Mouse (Mus musculus) heart, embryonic 15.5 days (tissue): ENCODE measurements around the gene Ccdc180. TPM values are rescaled to one million over a fixed set of nuclear protein-coding genes. Genes with fewer than 3 reads are reported as not detected.

Experiments
- ATAC-seq: fragments of 200-750 bp; cut with Nextera tagmentation; replicated peaks from 2 replicates; pipeline ENCODE4 v1.8.0; 2017; ENCODE audit warnings: low read depth, moderate TSS enrichment; ENCODE audit not compliant: insufficient number of reproducible peaks, insufficient read depth, low FRiP score
- H3K27ac ChIP-seq: fragments of 300-500 bp; sonication (generic); 2 replicates; pipeline ENCODE4 v1.5.1; 2015; ENCODE audit warnings: mild to moderate bottlenecking, inconsistent platforms
- H3K27me3 ChIP-seq: fragments of 300-500 bp; sonication (generic); 2 replicates; pipeline ENCODE4 v1.6.1; 2015; ENCODE audit warnings: inconsistent platforms
- H3K36me3 ChIP-seq: fragments of 300-500 bp; sonication (generic); 2 replicates; pipeline ENCODE4 v1.6.1; 2015; ENCODE audit warnings: mild to moderate bottlenecking, inconsistent platforms
- H3K4me1 ChIP-seq: fragments of 300-500 bp; sonication (generic); replicated peaks from 2 replicates; pipeline ENCODE4 v1.6.1; 2015; ENCODE audit warnings: inconsistent platforms
- H3K4me2 ChIP-seq: fragments of 300-500 bp; sonication (generic); 2 replicates; pipeline ENCODE4 v1.6.1; 2015; ENCODE audit warnings: inconsistent platforms, mild to moderate bottlenecking, moderate library complexity
- H3K4me3 ChIP-seq: fragments of 300-500 bp; sonication (generic); 2 replicates; pipeline ENCODE4 v1.5.1; 2015; ENCODE audit warnings: mild to moderate bottlenecking, inconsistent platforms
- H3K9ac ChIP-seq: fragments of 300-500 bp; sonication (generic); 2 replicates; pipeline ENCODE4 v1.6.1; 2015; ENCODE audit warnings: mild to moderate bottlenecking, inconsistent platforms
- H3K9me3 ChIP-seq: fragments of 300-500 bp; sonication (generic); replicated peaks from 2 replicates; pipeline ENCODE4 v1.6.1; 2016; ENCODE audit warnings: inconsistent platforms
- WGBS: fragments of 180-500 bp; shearing (Covaris S2); methylation state at CpG from one replicate; pipeline ENCODE4 v1.1.7; 2015; ENCODE audit warnings: mixed read lengths; 5-methylcytosine and 5-hydroxymethylcytosine counted together
- polyA plus RNA-seq: library from polyadenylated mRNA; unstranded; fragments of >200 nt; fragmentation: Nextera tagmentation; extraction: Ambion mirVana; gene quantifications from 2 replicates; pipeline ENCODE4 v1.2.1, GENCODE M21; 2015

The Ccdc180 gene
- polyA plus RNA-seq, 1 experiment from 2014 or later = 0.11 TPM

GRCm38 (mm10) chr4:45867416-45867815 lies 22.7 kb upstream of the Ccdc180 start:
- Histone ChIP-seq H3K9me3 (no peaks in the 10 kb centered on the region), H3K4me2 (no peak overlapping the region), H3K36me3 (no peaks in the 10 kb centered on the region), H3K4me3 (no peak overlapping the region), H3K27me3 (no peaks in the 10 kb centered on the region), H3K4me1 (peaks cover 5% of the 10 kb centered on the region; the same call in 1 of the 2 replicates), H3K9ac (no peak overlapping the region), H3K27ac (no peak overlapping the region)
- 85% methylated on average over 8 of the region's 8 CpGs for WGBS
- ATAC-seq = no peak

GRCm38 (mm10) chr4:45869021-45869815 lies 20.9 kb upstream of the Ccdc180 start:
- Histone ChIP-seq H3K27ac (no peak overlapping the region), H3K4me2 (peak overlapping the region; percentile 30), H3K9ac (no peak overlapping the region), H3K4me3 (no peak overlapping the region), H3K27me3 (no peaks in the 10 kb centered on the region), H3K36me3 (no peaks in the 10 kb centered on the region), H3K4me1 (peaks cover 5% of the 10 kb centered on the region; the same call in 1 of the 2 replicates), H3K9me3 (no peaks in the 10 kb centered on the region)
- whole genome bisulfite sequencing = 32% methylated on average over 24 of the region's 24 CpGs
- no peak; the same call in 1 of the 2 replicates for ATAC-seq

GRCm38 (mm10) chr4:45872147-45872546 lies 18.0 kb upstream of the Ccdc180 start:
- no peak overlapping the region for H3K4me3 ChIP-seq
- H3K4me2 ChIP-seq = no peak overlapping the region
- no peaks in the 10 kb centered on the region for H3K27me3 ChIP-seq
- no peak for ATAC-seq
- H3K9me3 ChIP-seq = no peaks in the 10 kb centered on the region
- H3K36me3 ChIP-seq = no peaks in the 10 kb centered on the region
- H3K27ac ChIP-seq = no peak overlapping the region
- H3K9ac ChIP-seq = no peak overlapping the region
- H3K4me1 ChIP-seq = peaks cover 5% of the 10 kb centered on the region; the same call in 1 of the 2 replicates
- WGBS = 80% methylated on average over 1 of the region's 2 CpGs

- H3K9me3 ChIP-seq = no peaks in the 10 kb centered on the region
- H3K4me2 ChIP-seq = no peak overlapping the region
- 38% methylated on average over 5 of the region's 5 CpGs for WGBS
- ATAC-seq = no peak
- H3K4me1 ChIP-seq = no peaks in the 10 kb centered on the region
- H3K27ac ChIP-seq = no peak overlapping the region
- H3K27me3 ChIP-seq = no peaks in the 10 kb centered on the region
- H3K4me3 ChIP-seq = no peak overlapping the region
- no peak overlapping the region for H3K9ac ChIP-seq
- no peaks in the 10 kb centered on the region for H3K36me3 ChIP-seq
Measured at GRCm38 (mm10) chr4:45878929-45879328, 11.2 kb upstream of the Ccdc180 start.

- Histone ChIP-seq H3K27me3 (no peaks in the 10 kb centered on the region), H3K4me2 (no peak overlapping the region), H3K4me3 (no peak overlapping the region), H3K9me3 (no peaks in the 10 kb centered on the region), H3K4me1 (no peaks in the 10 kb centered on the region), H3K27ac (no peak overlapping the region), H3K36me3 (no peaks in the 10 kb centered on the region), H3K9ac (no peak overlapping the region)
- ATAC-seq = no peak
- WGBS = 68% methylated on average over 9 of the region's 9 CpGs
Measured at GRCm38 (mm10) chr4:45882521-45882920, 7.6 kb upstream of the Ccdc180 start.

GRCm38 (mm10) chr4:45883250-45883649 lies 6.9 kb upstream of the Ccdc180 start:
- H3K9ac ChIP-seq = no peak overlapping the region
- H3K36me3 ChIP-seq = no peaks in the 10 kb centered on the region
- no peak overlapping the region for H3K4me2 ChIP-seq
- H3K4me3 ChIP-seq = no peak overlapping the region
- no peaks in the 10 kb centered on the region for H3K4me1 ChIP-seq
- H3K9me3 ChIP-seq = no peaks in the 10 kb centered on the region
- 84% methylated on average over 16 of the region's 16 CpGs for WGBS
- H3K27me3 ChIP-seq = no peaks in the 10 kb centered on the region
- ATAC-seq = no peak
- H3K27ac ChIP-seq = no peak overlapping the region

GRCm38 (mm10) chr4:45889487-45889886 lies 616 bp upstream of the Ccdc180 start:
- Histone ChIP-seq H3K9ac (no peak overlapping the region), H3K4me1 (peaks cover 6% of the 10 kb centered on the region), H3K36me3 (no peaks in the 10 kb centered on the region), H3K27me3 (peaks cover 8% of the 10 kb centered on the region; the same call in 1 of the 2 replicates), H3K27ac (no peak overlapping the region), H3K4me3 (no peak overlapping the region), H3K4me2 (no peak overlapping the region), H3K9me3 (no peaks in the 10 kb centered on the region)
- 73% methylated on average over 6 of the region's 6 CpGs for WGBS
- no peak for ATAC-seq

GRCm38 (mm10) chr4:45896425-45897081 lies 6.5 kb downstream of the Ccdc180 start:
- no peak for ATAC-seq
- 13% methylated on average over 16 of the region's 16 CpGs for WGBS

GRCm38 (mm10) chr4:45898413-45898812 lies 8.3 kb downstream of the Ccdc180 start:
- peaks cover 8% of the 10 kb centered on the region; the same call in 1 of the 2 replicates for H3K27me3 ChIP-seq
- no peak overlapping the region for H3K9ac ChIP-seq
- 46% methylated on average over 5 of the region's 5 CpGs for WGBS
- H3K27ac ChIP-seq = no peak overlapping the region
- ATAC-seq = no peak
- no peak overlapping the region for H3K4me3 ChIP-seq
- H3K36me3 ChIP-seq = no peaks in the 10 kb centered on the region
- no peak overlapping the region for H3K4me2 ChIP-seq
- no peaks in the 10 kb centered on the region; the same call in 1 of the 2 replicates for H3K4me1 ChIP-seq
- no peaks in the 10 kb centered on the region for H3K9me3 ChIP-seq

More at GRCm38 (mm10) chr4:45896425-45897081, 6.5 kb downstream of the Ccdc180 start:
- no peaks in the 10 kb centered on the region for H3K9me3 ChIP-seq
- H3K9ac ChIP-seq = no peak overlapping the region
- peaks cover 13% of the 10 kb centered on the region; the same call in 1 of the 2 replicates for H3K27me3 ChIP-seq
- no peak overlapping the region for H3K4me3 ChIP-seq
- H3K36me3 ChIP-seq = no peaks in the 10 kb centered on the region
- H3K27ac ChIP-seq = no peak overlapping the region
- H3K4me2 ChIP-seq = no peak overlapping the region
- H3K4me1 ChIP-seq = no peaks in the 10 kb centered on the region; the same call in 1 of the 2 replicates

- Histone ChIP-seq H3K4me3 (no peak overlapping the region), H3K27me3 (no peaks in the 10 kb centered on the region), H3K36me3 (no peaks in the 10 kb centered on the region), H3K27ac (no peak overlapping the region), H3K9me3 (no peaks in the 10 kb centered on the region), H3K4me2 (no peak overlapping the region), H3K9ac (no peak overlapping the region), H3K4me1 (no peaks in the 10 kb centered on the region)
- no peak for ATAC-seq
- 83% methylated on average over 13 of the region's 13 CpGs for WGBS
Measured at GRCm38 (mm10) chr4:45909256-45909655, 19.2 kb downstream of the Ccdc180 start.

GRCm38 (mm10) chr4:45909924-45910323 lies 19.8 kb downstream of the Ccdc180 start:
- Histone ChIP-seq H3K27ac (no peak overlapping the region), H3K27me3 (no peaks in the 10 kb centered on the region), H3K4me1 (no peaks in the 10 kb centered on the region), H3K36me3 (no peaks in the 10 kb centered on the region), H3K9ac (no peak overlapping the region), H3K4me3 (no peak overlapping the region), H3K9me3 (no peaks in the 10 kb centered on the region), H3K4me2 (no peak overlapping the region)
- ATAC-seq = no peak
- WGBS = 57% methylated on average over 4 of the region's 4 CpGs
